Mouse (Mus musculus) liver, embryonic 15.5 days (tissue): Measurements from ENCODE around the gene Adgrl3. TPM values are rescaled to one million over a fixed set of nuclear protein-coding genes. Genes with fewer than 3 reads are reported as not detected.

Experiments
- ATAC-seq: fragments of 200-750 bp; cut with Nextera tagmentation; 2 replicates; pipeline ENCODE4 v1.8.0; 2017; ENCODE audit warnings: moderate number of reproducible peaks, mild to moderate bottlenecking, moderate library complexity; ENCODE audit not compliant: insufficient read depth
- H3K27ac ChIP-seq: fragments of 300-500 bp; sonication (generic); replicated peaks from 2 replicates; pipeline ENCODE4 v1.5.1; 2015; ENCODE audit warnings: mild to moderate bottlenecking, inconsistent platforms
- H3K27me3 ChIP-seq: fragments of 300-500 bp; sonication (generic); 2 replicates; pipeline ENCODE4 v1.6.1; 2015; ENCODE audit warnings: mild to moderate bottlenecking, inconsistent platforms
- H3K36me3 ChIP-seq: fragments of 300-500 bp; sonication (generic); replicated peaks from 2 replicates; pipeline ENCODE4 v1.6.1; 2015; ENCODE audit warnings: moderate library complexity, mild to moderate bottlenecking, inconsistent platforms
- H3K4me1 ChIP-seq: fragments of 300-500 bp; sonication (generic); replicated peaks from 2 replicates; pipeline ENCODE4 v1.6.1; 2015; ENCODE audit warnings: inconsistent platforms
- H3K4me2 ChIP-seq: fragments of 300-500 bp; sonication (generic); 2 replicates; pipeline ENCODE4 v1.6.1; 2015; ENCODE audit warnings: moderate library complexity, mild to moderate bottlenecking, inconsistent platforms
- H3K4me3 ChIP-seq: fragments of 300-500 bp; sonication (generic); replicated peaks from 2 replicates; pipeline ENCODE4 v1.5.1; 2015; ENCODE audit warnings: mild to moderate bottlenecking, inconsistent platforms
- H3K9ac ChIP-seq: fragments of 300-500 bp; sonication (generic); 2 replicates; pipeline ENCODE4 v1.6.1; 2015; ENCODE audit warnings: moderate library complexity, mild to moderate bottlenecking, inconsistent platforms
- H3K9me3 ChIP-seq: fragments of 300-500 bp; sonication (generic); replicated peaks from 2 replicates; pipeline ENCODE4 v1.6.1; 2016; ENCODE audit warnings: inconsistent platforms
- WGBS: fragments of 180-500 bp; shearing (Covaris S2); methylation state at CpG from one replicate; pipeline ENCODE4 v1.1.7; 2015; ENCODE audit warnings: mixed read lengths; ENCODE audit not compliant: insufficient replicate concordance; 5-methylcytosine and 5-hydroxymethylcytosine counted together
- polyA plus RNA-seq: library from polyadenylated mRNA; unstranded; fragments of >200 nt; fragmentation: Nextera tagmentation; extraction: Ambion mirVana; gene quantifications from 2 replicates; pipeline ENCODE4 v1.2.1, GENCODE M21; 2015

The Adgrl3 gene
- polyA plus RNA-seq, 1 experiment from 2014 or later, result 0.84 TPM

DNA sequence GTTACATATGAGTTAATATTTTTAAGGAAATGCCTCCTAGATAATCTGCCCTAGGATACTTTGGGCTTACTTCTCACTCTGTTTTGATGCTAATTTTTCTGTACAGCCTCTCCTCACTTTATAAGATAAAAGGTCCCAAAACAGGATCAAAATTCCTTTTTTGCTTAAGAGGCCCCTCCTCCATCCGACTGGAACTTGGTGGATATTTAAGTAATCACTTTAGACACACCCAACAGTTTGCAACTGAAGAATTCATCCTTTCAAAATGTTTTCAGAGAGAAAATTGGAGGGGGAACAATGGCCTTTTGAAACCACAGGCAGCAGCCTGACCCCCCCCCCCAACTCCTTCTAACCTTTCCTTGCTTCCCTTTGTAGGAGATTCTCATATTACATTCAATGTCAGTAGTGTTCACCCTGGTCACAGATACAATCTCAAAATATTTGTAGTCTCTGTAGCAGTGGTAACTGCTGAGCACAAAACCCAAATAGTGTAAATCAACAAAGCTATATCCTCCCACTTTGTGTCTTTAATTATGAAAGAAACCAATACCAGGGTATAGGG is 385.7 kb downstream of the Adgrl3 start:
- Histone ChIP-seq H3K4me2 (no peak overlapping the region), H3K9me3 (no peaks in the 10 kb centered on the region), H3K27ac (no peak overlapping the region), H3K4me1 (no peaks in the 10 kb centered on the region), H3K27me3 (no peaks in the 10 kb centered on the region), H3K9ac (no peak overlapping the region), H3K4me3 (no peak overlapping the region), H3K36me3 (no peaks in the 10 kb centered on the region)
- ATAC-seq, result no peak
- WGBS, result 42% methylated on average over 1 of the region's 1 CpGs

DNA sequence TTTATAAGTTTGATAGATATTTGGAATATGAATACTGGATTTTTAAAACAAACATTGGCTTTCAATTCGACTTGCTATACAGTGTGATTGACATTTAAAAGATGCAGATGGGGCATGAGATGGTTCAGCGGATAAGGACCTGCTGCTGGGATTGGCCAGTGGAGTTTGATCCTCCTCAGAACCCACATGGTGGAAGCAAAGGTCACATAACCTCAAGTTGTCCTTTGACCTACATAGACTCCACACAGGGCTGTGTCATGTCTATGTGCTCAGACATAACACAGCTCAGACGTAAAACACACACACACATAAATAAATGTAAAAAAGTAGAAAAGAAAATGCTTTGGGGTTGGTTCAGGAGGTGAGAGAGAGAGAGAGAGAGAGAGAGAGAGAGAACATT is 397.4 kb downstream of the Adgrl3 start:
- no peak for ATAC-seq
- no peaks in the 10 kb centered on the region for H3K36me3 ChIP-seq
- no peaks in the 10 kb centered on the region for H3K4me1 ChIP-seq
- H3K4me2 ChIP-seq, result no peak overlapping the region
- no peaks in the 10 kb centered on the region for H3K9me3 ChIP-seq
- WGBS, result 50% methylated on average over 3 of the region's 3 CpGs
- H3K9ac ChIP-seq, result no peak overlapping the region
- no peaks in the 10 kb centered on the region for H3K27me3 ChIP-seq
- H3K27ac ChIP-seq, result no peak overlapping the region
- H3K4me3 ChIP-seq, result no peak overlapping the region

DNA sequence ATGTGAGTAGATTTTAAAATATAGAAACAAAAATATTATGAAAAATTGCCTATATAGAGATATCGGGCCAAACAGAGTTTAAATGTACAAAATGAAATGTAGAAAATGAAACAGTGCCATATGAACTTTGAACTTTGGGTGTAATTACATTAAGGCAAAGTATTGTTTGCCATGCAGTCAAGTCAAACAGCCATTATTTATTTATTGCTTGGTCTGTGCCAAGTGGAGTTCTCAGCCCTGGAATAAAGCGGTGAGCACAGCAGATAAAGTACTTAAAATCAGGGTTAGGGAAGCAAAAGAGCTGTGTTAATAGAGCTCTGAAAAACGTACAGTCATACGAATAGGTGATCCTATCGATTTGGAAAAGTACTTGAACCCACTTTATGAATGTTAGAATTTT is 407.5 kb downstream of the Adgrl3 start:
- Histone ChIP-seq H3K4me1 (no peaks in the 10 kb centered on the region), H3K4me3 (no peak overlapping the region), H3K4me2 (no peak overlapping the region), H3K9ac (no peak overlapping the region), H3K27ac (no peak overlapping the region), H3K36me3 (no peaks in the 10 kb centered on the region), H3K27me3 (no peaks in the 10 kb centered on the region), H3K9me3 (no peaks in the 10 kb centered on the region)
- 58% methylated on average over 5 of the region's 5 CpGs for WGBS
- ATAC-seq, result no peak

DNA sequence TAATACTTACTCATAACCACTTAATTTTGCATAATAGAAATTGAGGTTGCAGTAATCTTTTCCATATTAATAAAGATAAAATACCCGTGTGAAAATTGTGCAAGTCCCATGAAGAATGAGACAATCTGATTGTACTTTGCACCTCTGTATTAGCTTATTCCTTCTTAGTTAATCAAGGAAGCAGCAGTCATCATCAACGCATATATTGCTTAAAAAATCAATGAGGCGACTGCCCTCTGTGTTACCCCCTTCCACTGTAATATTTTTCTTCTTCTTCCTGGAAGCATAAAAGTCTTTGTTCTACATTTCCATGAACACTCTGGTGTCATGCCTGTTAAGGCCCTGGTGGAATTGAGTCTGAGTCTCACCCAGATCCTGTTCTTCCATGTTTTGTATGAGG is 416.4 kb downstream of the Adgrl3 start:
- Histone ChIP-seq H3K27ac (no peak overlapping the region), H3K9ac (no peak overlapping the region), H3K27me3 (no peaks in the 10 kb centered on the region), H3K4me1 (no peaks in the 10 kb centered on the region), H3K9me3 (no peaks in the 10 kb centered on the region), H3K36me3 (no peaks in the 10 kb centered on the region), H3K4me2 (no peak overlapping the region), H3K4me3 (no peak overlapping the region)
- no peak for ATAC-seq
- 67% methylated on average over 3 of the region's 3 CpGs for WGBS

DNA sequence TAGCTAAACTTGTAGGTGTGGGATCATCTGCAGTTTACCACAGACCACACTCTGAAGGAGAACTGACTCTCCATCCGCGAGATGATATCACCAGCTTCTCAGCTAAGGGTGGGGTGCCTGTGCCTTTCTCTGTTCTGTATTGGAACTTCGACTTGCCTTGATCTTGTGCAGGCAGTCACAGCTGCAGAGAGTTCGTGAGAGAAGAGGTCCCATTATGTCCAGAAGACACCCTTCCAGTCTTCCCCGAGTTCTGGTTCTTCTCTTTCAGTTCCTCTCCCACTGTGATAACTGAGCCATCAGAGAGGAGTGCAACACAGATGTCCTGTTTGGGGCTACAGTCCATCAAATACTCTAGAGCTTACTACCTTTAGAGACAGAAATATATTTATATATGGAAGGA is 422.2 kb downstream of the Adgrl3 start:
- Histone ChIP-seq H3K27me3 (no peaks in the 10 kb centered on the region), H3K9ac (no peak overlapping the region), H3K27ac (no peak overlapping the region), H3K4me1 (no peaks in the 10 kb centered on the region), H3K36me3 (no peaks in the 10 kb centered on the region), H3K9me3 (no peaks in the 10 kb centered on the region), H3K4me3 (no peak overlapping the region), H3K4me2 (no peak overlapping the region)
- ATAC-seq, result no peak
- WGBS, result 50% methylated on average over 5 of the region's 5 CpGs

DNA sequence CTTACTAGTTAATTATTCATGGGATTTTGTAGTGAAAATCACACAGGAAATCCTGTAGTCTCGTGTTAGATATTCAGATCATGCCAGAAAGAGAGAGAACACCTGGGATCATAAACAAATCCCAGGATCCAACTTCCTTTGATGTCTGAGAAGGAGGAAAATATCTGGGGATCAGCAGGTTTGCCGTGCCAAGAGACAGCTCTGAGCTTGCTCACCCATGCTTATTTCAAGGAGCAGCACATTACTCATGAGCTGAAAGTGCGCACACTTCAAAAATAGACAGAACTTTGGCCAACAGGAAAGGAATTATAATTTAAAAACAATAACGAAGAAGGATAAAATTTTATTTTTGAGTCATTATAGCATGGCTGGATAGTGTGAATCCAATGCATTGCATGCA is 446.0 kb downstream of the Adgrl3 start:
- WGBS, result 56% methylated on average over 4 of the region's 4 CpGs
- H3K36me3 ChIP-seq, result no peaks in the 10 kb centered on the region
- no peak overlapping the region for H3K4me3 ChIP-seq
- H3K4me1 ChIP-seq, result no peaks in the 10 kb centered on the region
- H3K27ac ChIP-seq, result no peak overlapping the region
- H3K9me3 ChIP-seq, result no peaks in the 10 kb centered on the region
- no peak overlapping the region for H3K9ac ChIP-seq
- no peak for ATAC-seq
- no peak overlapping the region for H3K4me2 ChIP-seq
- no peaks in the 10 kb centered on the region for H3K27me3 ChIP-seq

DNA sequence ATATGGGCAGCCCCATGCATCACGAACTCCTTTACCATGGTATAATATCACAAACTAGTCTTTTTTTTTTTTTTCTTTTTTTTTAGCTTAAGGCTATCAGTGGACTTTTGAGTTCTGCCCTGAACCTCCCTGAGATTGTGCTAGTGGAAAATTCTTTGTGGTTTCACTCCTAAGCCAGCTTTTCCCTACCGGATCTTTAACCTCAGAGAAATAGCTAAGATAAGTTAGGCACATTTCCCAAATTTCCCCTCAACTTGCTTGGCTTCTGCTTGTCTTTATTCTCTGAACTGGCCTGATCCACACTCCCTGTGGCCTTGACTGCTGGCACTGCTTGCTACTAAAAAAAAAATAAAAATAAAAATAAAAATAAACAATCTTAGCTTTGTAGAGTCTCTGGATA is 454.7 kb downstream of the Adgrl3 start:
- no peaks in the 10 kb centered on the region for H3K4me1 ChIP-seq
- no peak overlapping the region for H3K4me3 ChIP-seq
- 49% methylated on average over 2 of the region's 2 CpGs for WGBS
- H3K36me3 ChIP-seq, result no peaks in the 10 kb centered on the region
- no peak overlapping the region for H3K9ac ChIP-seq
- no peaks in the 10 kb centered on the region for H3K9me3 ChIP-seq
- no peaks in the 10 kb centered on the region for H3K27me3 ChIP-seq
- H3K4me2 ChIP-seq, result no peak overlapping the region
- no peak for ATAC-seq
- H3K27ac ChIP-seq, result no peak overlapping the region

DNA sequence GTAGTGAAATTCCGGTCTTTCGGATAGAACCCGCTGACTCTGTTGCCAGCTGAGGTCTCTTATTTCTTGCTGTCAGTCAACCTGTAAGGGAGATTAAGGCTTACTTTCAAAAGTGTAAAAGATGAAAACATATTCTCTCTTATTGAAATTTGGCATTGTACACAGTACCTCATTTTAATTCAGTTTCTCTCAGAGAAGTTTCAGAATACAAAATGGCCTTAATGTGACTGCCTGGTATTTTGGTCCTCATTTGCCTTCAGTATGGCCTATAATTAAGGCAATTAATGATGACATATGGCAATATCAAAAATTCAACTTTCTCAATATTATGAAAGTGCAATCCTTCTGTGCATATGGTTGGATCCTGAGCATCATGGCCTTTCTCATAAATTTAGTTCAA is 455.5 kb downstream of the Adgrl3 start:
- no peaks in the 10 kb centered on the region for H3K36me3 ChIP-seq
- no peaks in the 10 kb centered on the region for H3K4me1 ChIP-seq
- H3K27ac ChIP-seq, result no peak overlapping the region
- no peak overlapping the region for H3K4me3 ChIP-seq
- no peaks in the 10 kb centered on the region for H3K27me3 ChIP-seq
- no peak overlapping the region for H3K4me2 ChIP-seq
- no peaks in the 10 kb centered on the region for H3K9me3 ChIP-seq
- no peak for ATAC-seq
- no peak overlapping the region for H3K9ac ChIP-seq
- WGBS, result 85% methylated on average over 3 of the region's 3 CpGs

DNA sequence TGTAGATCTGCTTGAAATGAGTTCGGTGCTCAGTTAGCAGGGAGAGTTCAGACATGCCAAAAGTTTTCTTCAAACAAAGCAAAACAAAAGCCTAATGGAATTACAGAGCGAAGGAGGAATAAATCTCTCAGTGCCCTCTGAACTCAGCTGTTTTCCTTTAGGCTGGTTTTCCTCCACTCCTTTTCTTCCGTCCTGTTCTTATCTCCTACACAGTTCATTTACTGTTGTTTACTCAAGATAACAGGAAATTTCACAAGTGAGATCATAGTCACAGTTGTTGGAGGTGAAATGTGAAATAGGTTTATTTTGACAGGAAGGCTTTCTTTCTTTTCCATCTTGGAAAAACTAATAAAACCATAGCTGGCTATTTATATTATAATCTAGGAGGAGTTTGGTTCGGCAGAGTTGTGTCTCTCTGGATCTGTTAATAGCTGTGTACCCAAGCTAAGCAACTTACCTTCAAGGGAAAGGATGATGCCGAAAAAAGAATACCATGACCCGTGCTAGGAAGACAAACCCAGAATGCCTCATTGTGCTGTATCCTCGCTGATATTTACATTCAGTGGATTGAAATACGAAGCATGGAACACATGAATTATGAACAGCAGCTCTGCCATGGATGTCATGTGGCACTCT is 456.2 kb downstream of the Adgrl3 start:
- Histone ChIP-seq H3K27ac (no peak overlapping the region), H3K4me2 (no peak overlapping the region), H3K4me1 (no peaks in the 10 kb centered on the region), H3K9ac (no peak overlapping the region), H3K27me3 (no peaks in the 10 kb centered on the region), H3K4me3 (no peak overlapping the region), H3K36me3 (no peaks in the 10 kb centered on the region), H3K9me3 (no peaks in the 10 kb centered on the region)
- ATAC-seq, result no peak
- 39% methylated on average over 8 of the region's 8 CpGs for WGBS

DNA sequence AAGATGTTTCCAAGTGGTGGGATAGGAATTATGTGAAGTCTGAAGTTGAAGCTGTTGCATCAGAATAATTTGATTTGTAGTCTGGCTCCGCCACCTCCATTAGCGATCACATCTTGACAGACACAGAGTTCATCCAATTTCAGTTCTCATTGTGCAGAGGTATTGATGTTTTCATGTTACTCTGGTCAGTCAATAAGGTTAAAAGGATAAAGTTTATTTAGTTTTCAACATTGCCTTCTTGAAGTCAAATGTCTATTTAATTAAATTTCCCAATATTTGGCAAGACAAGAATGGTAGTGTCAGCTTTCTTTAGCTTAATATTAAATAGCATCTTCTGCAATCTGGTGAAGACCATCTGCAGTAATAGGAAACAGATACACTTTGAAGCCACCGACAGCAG is 461.0 kb downstream of the Adgrl3 start:
- no peak overlapping the region for H3K4me2 ChIP-seq
- no peaks in the 10 kb centered on the region for H3K9me3 ChIP-seq
- H3K4me3 ChIP-seq, result no peak overlapping the region
- no peaks in the 10 kb centered on the region for H3K36me3 ChIP-seq
- H3K27ac ChIP-seq, result no peak overlapping the region
- H3K27me3 ChIP-seq, result no peaks in the 10 kb centered on the region
- ATAC-seq, result no peak
- WGBS, result 76% methylated on average over 3 of the region's 3 CpGs
- H3K4me1 ChIP-seq, result no peaks in the 10 kb centered on the region
- no peak overlapping the region for H3K9ac ChIP-seq

DNA sequence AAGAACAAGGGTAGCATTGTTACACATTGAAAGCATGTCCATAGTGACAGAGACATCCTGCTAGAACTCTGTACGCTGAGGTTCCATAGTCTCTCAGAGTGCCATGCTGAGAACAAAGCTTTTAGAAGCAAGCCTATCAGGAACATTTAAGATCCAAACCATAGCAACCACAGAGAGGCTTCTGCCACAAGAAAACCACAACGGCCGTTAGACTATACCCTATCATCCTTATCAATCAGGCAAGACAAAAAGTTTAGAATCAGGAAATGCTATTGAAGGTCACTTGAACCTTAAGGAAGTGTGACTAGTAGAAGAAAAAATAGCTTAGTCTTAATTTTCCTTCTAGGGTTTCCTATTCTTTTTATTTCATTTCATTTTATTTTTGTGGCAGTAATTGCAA is 464.0 kb downstream of the Adgrl3 start:
- no peaks in the 10 kb centered on the region for H3K27me3 ChIP-seq
- no peak overlapping the region for H3K27ac ChIP-seq
- H3K4me2 ChIP-seq, result no peak overlapping the region
- no peaks in the 10 kb centered on the region for H3K9me3 ChIP-seq
- no peaks in the 10 kb centered on the region for H3K4me1 ChIP-seq
- ATAC-seq, result no peak
- no peak overlapping the region for H3K9ac ChIP-seq
- 17% methylated on average over 3 of the region's 3 CpGs for WGBS
- H3K36me3 ChIP-seq, result no peaks in the 10 kb centered on the region
- no peak overlapping the region for H3K4me3 ChIP-seq

DNA sequence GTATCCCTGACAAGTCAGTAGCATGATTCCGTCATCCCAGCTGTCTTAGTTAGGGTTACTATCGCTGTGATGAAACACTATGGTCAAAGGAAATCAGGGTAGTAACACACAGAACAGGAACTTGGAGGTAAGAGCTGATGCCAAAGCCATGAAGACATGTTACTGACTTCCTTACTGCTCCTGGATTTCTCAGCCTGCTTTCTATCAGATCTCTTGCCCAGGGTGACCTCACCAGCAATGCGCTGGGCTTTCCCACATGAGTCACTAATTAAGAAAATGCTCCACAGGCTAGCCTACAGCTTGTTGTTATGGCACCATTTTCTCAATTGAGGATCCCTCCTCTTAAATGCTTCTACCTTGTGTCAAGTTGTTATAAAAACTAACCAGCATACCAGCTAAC is 481.1 kb downstream of the Adgrl3 start:
- 55% methylated on average over 3 of the region's 3 CpGs for WGBS
- no peak overlapping the region for H3K4me2 ChIP-seq
- H3K27ac ChIP-seq, result no peak overlapping the region
- ATAC-seq, result no peak
- no peaks in the 10 kb centered on the region for H3K27me3 ChIP-seq
- no peaks in the 10 kb centered on the region for H3K36me3 ChIP-seq
- H3K9me3 ChIP-seq, result no peaks in the 10 kb centered on the region
- H3K4me3 ChIP-seq, result no peak overlapping the region
- no peaks in the 10 kb centered on the region for H3K4me1 ChIP-seq
- no peak overlapping the region for H3K9ac ChIP-seq
